Mouse (Mus musculus) lung, adult 2 months (tissue): ENCODE measurements around the gene Kif11.

Source experiments
- CTCF ChIP-seq: fragments of 200-500 bp; IDR thresholded peaks from 2 replicates; pipeline ENCODE4 v1.5.1; 2011; ENCODE audit warnings: mild to moderate bottlenecking, low read length, control low read depth; ENCODE audit not compliant: insufficient read depth
- POLR2A ChIP-seq: fragments of 200-500 bp; IDR thresholded peaks from 2 replicates; pipeline ENCODE4 v1.6.1; 2011; ENCODE audit warnings: low read depth, mild to moderate bottlenecking, control low read depth, low read length, borderline replicate concordance; ENCODE audit errors: extremely low read depth

GRCm38 (mm10) chr19:37363128-37363939 lies 12.9 kb upstream of the Kif11 start:
- no peak for TF ChIP-seq CTCF
- TF ChIP-seq POLR2A: no peak
